Mouse (Mus musculus) cerebral cortex, adult 2 months (tissue): ENCODE measurements around the gene Pabpn1l.

Source experiments
- WGBS: fragments of 180-500 bp; shearing (Covaris S2); methylation state at CpG from one replicate; pipeline ENCODE4 v1.1.7; 2018; 5-methylcytosine and 5-hydroxymethylcytosine counted together

Pabpn1l gene

GRCm38 (mm10) chr8:122622727-122623126 lies at the start of gene Pabpn1l:
Gene Pabpn1l (minus strand): TSS chr8:122622739.
- WGBS: 89% methylated on average over 6 of the region's 6 CpGs

DNA sequence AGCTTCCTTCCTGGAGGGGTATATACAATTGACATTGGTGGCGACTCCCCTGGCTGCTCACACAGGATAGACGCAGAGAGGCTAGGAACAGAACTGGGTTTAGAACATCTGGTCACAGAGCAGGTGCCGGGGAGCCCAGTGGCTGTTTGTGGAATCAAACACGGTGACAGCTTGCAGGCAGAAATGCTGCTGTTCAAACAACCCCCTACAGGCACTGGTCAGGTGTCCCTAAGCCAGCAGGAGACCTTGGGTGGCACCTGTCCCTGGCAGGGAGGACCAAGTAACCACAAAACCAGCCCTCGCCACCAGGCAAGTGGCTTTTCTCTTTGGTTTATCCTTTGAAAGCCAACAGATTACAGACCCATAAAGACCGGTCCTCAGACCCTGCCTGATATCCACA lies 49.4 kb upstream of the Pabpn1l start:
- WGBS: 81% methylated on average over 6 of the region's 6 CpGs

- WGBS: 77% methylated on average over 3 of the region's 3 CpGs
These were observed 48.2 kb upstream of the Pabpn1l start for GRCm38 (mm10) chr8:122670718-122671117.

DNA sequence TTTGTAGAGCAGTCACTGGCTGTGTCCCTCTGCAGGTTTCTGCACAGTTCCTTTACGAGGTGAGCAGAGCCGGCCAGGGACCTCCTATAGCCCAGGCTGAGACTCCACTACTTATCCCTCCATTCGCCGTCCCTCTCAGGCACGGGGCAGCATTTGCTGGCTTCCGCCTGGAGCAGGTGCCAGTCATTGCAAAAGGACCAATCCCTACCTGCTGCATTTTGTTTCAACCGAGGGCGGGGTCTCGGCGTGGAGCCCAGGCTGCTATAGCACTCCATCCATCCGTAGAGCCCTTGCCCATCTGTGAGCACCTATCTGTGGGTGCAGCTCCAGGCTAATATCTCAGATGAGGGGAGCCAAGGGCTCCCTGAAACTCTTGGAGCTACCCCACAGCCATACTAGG lies 47.5 kb upstream of the Pabpn1l start:
- 70% methylated on average over 11 of the region's 11 CpGs for whole genome bisulfite sequencing

DNA sequence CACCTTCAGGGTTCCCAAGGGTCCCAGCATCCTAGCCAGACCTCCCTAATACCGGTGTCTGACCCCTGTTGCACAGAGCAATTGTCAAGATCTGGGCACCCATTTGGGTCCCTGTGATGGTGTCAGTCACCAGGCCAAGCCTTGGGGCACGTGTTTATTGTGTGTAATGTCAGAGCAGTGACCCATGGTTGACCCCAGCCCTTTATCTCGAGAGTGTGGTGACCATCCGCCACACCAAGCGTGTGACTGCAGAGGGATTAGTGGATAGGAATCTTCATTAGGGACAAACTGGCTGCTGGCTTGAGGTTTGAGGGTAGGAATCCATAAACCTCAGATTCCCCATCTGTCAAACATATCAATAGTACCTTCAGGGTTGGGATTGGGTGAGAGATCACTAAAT lies 46.8 kb upstream of the Pabpn1l start:
- 71% methylated on average over 5 of the region's 5 CpGs for WGBS

DNA sequence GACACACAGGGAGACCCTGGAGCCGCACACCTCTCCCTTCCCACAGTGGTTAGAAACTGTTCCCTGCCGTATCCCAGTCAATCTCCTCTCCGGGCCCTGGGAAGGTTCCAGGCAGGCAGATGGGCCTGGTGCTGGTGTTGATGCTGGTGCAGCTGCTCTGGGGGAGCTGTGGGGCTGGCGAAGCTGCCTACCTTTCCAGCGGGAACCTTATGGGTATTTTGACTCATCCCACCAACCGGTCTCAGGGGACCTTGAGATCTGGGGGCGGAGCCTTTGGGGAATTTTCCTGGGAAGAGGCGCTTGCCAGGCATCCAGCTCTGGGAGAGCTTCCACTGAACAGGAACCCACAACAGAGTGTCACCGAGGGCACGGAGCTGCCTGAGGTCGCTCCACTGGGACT lies 45.3 kb upstream of the Pabpn1l start:
- WGBS: 51% methylated on average over 11 of the region's 11 CpGs

DNA sequence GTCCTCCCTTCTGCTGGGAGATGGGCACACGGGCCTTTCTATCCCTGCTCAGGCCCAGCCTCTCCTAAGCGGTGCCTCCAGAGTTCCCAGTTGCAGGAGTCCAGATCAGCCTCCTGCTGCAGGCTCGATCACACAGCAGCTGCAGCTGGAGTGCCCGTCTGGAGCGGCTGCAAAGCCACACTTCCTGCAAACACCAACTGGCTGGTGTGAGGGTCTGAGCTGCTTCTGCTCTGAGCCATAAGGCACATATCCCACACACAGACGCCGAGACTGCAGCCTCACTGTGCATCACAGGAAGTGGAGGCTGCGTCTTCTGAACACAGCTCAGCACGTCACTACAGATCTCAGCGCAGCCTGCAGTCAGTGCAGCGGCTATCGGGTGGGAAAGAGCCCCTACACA lies 44.3 kb upstream of the Pabpn1l start:
- 29% methylated on average over 12 of the region's 12 CpGs for WGBS

- 36% methylated on average over 9 of the region's 9 CpGs for WGBS
These were observed 43.8 kb upstream of the Pabpn1l start for GRCm38 (mm10) chr8:122666338-122666764.

DNA sequence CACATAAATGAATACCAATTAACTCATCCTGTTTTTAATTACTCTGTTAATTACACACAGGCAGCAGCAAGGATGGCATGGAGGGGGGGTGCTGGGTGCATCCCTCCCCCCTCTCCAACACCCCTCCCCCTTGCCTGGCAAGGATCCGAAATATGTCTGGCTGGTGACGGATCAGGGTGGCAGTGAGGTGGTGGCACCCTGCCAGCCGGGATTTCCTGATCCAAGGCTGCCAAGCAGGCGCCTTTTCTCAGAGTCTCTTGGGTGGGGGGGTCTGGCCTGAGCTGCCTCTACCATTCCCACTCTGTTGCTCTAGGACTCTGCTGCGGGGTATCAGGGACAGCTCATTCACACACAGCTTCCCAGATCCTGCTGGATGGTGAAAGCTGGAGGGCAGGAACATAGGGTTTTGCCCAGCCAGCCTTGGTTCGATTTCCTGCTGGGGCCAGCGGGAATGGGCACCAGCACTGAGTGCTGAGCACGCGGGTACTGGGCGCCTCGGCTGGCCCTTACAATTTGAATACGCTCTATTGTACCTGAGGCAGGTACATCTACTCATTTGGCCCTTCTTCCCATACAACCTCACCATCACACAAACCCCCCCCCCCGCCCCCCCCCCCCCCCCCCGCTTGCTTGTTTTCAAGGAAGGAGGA lies 43.3 kb upstream of the Pabpn1l start:
- 27% methylated on average over 12 of the region's 14 CpGs for WGBS

- 28% methylated on average over 8 of the region's 8 CpGs for WGBS
These were observed 42.7 kb upstream of the Pabpn1l start for GRCm38 (mm10) chr8:122665221-122665620.

- WGBS: 87% methylated on average over 5 of the region's 5 CpGs
These were observed 41.1 kb upstream of the Pabpn1l start for GRCm38 (mm10) chr8:122663670-122664069.

GRCm38 (mm10) chr8:122663106-122663505 lies 40.6 kb upstream of the Pabpn1l start:
- whole genome bisulfite sequencing: 48% methylated on average over 3 of the region's 3 CpGs

DNA sequence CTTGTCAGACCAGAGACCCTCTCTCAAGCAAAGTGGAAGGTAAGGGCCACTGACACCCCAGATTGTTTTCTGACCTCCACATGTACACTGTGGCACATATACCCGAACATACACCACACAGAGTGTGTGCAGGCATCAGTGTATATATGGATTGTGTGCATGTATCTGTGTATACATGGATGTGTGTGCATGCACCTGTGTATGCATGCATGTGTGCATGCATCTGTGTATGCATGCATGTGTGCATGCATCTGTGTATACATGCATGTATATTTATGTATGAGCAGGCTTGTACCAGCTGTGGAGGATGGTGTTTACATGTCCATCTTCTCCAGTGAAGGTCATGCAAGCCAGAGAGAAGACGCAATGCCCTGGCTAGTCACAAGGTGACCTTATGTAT lies 39.4 kb upstream of the Pabpn1l start:
- 90% methylated on average over 2 of the region's 2 CpGs for WGBS

DNA sequence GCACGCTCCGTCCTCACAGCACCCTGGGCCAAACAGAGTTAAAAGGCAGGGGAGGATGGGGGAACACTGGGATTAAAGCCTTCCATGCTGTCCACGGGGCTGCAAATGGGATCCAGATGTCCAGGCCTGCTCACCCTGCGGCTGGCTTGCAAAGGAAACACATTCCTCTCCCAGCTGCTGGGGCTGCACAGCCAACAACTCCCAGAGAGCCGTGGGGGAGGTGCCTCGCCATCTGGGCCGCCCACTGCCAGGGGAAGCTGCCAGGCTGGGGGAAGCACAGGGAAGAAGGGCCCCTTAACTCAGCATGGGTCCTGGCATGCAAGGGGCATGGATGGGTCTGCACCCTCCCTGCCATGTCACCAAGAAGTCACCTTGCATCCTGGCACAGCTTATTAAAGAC lies 38.6 kb upstream of the Pabpn1l start:
- 19% methylated on average over 7 of the region's 7 CpGs for WGBS

GRCm38 (mm10) chr8:122660022-122660421 lies 37.5 kb upstream of the Pabpn1l start:
- WGBS: 69% methylated on average over 2 of the region's 2 CpGs

- WGBS: 93% methylated on average over 9 of the region's 9 CpGs
These were observed 36.2 kb upstream of the Pabpn1l start for GRCm38 (mm10) chr8:122658807-122659160.

GRCm38 (mm10) chr8:122658149-122658806 lies 35.7 kb upstream of the Pabpn1l start:
- 86% methylated on average over 10 of the region's 10 CpGs for WGBS

DNA sequence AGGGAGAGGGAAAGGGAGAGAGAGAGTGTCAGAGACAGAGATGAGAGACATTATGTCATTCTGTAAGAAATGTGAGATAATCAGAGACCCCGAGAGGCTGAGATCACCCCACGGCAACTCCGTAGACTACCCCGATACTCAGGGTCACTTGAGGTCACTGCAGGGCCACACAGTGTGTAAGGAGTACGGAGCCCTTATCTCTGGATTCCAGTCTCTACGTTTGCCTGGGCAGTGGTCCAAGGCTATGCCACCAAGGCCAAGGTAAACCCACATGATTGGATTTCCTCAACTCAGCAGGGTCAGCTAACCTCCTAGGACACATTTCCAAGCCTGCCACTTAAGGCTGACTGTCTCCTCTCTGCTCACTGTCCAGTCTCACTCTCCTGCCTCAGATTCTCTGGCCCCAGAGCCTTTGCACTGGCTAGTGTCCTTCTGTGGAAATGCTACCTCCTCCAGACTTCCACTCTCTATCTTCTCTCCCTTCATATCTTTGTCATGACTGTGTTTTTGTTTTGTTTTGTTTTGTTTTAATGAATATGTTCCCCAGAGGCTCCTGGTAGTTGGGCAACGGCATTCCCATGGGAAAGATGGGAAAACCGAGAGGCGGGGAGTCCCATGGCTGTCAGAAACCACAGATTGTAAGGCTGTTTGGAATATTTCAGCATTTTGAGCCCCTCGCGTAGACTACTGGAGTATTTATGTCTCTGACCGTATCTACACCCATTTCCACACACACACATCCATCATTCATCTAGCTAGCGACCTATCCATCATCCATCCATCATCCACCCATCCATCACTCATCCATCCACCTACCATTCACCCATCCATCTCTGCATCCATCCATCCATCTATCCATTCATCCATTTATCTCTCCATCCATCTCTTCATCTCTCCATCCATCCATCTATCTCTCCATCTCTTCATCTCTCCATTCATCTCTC lies 33.8 kb upstream of the Pabpn1l start:
- 82% methylated on average over 13 of the region's 13 CpGs for WGBS

GRCm38 (mm10) chr8:122654768-122655167 lies 32.2 kb upstream of the Pabpn1l start:
- 80% methylated on average over 7 of the region's 7 CpGs for WGBS

DNA sequence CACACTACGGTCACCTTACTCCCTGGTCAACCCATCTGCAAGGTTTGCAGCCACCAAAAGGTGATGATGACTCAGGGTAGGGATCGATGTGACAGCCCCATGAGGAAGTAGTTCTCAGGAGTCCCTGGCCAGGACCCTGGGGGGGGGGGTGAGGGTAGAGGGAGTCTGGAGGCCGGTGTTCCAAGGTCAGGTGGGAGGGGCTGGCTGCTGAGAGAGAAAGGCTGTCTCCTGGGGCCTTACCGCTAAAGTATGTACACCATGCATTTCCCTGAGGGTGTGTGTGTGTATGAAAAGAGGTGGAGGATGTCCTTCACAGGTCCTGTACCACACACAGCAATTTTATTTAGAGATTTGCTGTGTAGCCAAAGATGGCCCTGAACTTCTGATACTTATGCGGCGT lies 30.1 kb upstream of the Pabpn1l start:
- 83% methylated on average over 6 of the region's 6 CpGs for WGBS

DNA sequence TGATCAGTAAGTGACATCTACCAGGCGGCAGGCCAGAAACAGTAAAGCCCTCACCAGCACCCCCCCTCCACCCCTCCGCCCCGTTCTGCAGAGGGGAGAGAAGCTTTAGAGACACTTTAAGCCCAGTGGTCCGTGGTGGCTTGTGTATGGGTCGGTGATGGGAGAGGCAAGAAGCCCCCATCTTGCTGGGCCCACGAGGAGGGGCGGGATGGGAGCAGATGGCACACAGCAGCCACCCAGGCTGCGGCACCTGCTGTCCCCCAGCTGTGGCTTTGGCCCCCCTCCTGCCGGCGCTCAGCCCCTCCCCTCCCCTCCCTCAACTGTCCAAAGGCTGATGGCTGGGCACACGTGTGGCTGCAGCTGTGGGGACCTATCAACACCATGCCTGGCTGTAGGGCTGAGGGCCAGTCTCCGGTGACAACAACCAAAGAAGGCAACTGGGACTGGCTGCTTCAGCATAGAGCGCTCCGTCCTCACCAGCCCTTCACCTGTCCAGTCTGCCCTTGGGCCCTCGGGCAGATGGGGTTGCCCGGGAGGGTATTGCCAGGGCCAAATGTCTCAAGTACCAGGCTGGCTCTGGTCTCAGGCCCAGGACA lies 28.9 kb upstream of the Pabpn1l start:
- WGBS: 81% methylated on average over 14 of the region's 16 CpGs
